Mouse (Mus musculus) CD8-positive naive resting alpha-beta T cell, adult 2 months (primary cell): Measurements from ENCODE around the gene Tbc1d19.

Experiments used
- DNase-seq, 2 experiments: peaks; one replicate each; pipeline ENCODE4 v3.0.0; 2022; ENCODE audit warnings: low read depth in 2 of 2, low spot score in 2 of 2

Tbc1d19 gene

GRCm38 (mm10) chr5:53902757-53903156 is 93.4 kb downstream of the Tbc1d19 start:
- DNase-seq: no peak

- no peak for DNase-seq
Measured at GRCm38 (mm10) chr5:53909201-53909600, 99.8 kb downstream of the Tbc1d19 start.

- DNase-seq: no peak
Measured at GRCm38 (mm10) chr5:53920416-53920815, 111.0 kb downstream of the Tbc1d19 start.

DNA sequence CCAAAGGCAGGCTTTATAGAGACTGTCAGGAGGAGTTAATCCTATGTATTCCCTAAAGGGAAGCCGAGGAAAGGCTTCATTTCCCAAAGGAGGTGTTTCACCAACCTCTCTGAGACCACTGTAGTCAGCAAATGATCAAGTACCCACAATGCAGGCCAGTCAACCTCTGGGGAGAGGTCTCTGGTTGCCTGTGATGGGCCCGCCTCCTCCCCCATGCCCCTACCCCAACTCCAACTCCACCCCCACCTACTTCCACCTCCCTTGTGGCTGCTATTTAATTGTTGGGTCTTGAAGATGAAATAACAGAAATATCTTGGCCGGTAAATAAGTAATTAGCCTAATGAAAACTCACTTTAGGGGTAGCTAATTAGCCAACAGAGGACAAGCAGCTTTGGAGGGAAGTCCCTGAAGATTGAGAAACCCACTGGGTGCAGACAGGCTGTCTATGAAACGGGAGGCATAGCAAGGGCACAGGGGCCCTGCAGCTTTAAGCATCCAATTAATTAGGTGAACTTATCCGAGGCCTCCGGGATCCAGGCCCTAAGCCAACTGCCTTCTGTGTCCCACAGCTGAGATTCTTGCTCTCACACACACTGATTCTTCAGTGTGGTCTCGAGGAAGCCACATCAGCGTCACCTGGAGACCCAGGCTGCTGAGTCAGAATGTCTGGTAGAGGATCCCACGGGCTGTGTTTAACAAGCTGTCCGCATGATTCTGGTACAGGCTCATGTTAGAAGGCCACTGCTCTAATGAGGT is 112.9 kb downstream of the Tbc1d19 start:
- no peak for DNase-seq

DNA sequence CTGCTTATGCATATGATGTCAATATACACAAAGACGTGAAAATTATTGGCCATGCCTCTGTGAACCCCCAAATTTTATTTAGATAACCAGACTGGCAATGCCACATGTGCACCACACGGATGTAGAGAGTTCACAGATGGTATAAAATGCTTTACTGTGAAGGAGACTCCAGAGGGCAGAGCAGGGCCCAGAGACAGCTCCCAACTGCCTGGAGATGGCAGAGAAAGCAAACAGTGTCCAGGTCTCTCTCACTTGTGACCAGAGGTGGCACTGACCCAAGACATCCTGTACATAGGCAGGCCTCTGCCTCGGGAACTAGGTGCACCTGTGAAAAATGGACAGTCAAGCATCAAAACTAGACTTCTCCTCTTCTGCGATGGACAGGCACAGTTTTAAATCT is 114.6 kb downstream of the Tbc1d19 start:
- no peak for DNase-seq

DNA sequence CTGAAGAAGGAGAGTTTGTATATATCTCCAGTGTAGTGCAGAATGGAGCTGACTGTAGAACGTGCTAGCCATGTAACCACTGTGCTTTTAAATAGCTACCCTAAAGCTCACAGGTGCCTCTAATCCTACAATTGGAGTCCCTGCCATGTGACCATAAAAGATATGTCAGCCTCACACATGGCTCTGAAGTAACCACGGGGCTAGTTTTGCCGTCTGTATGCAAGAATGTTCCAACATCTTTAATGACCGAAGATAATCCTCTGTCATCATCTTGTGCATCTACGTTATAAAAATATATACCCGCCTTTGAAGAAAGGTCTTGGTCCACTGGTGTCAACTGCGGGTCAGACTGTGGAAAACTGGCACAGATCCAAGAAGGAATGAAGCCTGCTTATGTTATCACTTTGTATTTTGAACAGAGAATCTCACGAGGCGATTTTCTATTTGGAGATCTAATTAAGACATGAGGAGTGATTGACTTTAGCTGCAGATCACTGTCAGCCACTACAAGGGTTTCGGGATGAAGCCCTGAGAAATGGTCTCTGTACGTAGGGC is 117.0 kb downstream of the Tbc1d19 start:
- no peak for DNase-seq

GRCm38 (mm10) chr5:53927886-53928285 is 118.5 kb downstream of the Tbc1d19 start:
- DNase-seq: no peak

DNA sequence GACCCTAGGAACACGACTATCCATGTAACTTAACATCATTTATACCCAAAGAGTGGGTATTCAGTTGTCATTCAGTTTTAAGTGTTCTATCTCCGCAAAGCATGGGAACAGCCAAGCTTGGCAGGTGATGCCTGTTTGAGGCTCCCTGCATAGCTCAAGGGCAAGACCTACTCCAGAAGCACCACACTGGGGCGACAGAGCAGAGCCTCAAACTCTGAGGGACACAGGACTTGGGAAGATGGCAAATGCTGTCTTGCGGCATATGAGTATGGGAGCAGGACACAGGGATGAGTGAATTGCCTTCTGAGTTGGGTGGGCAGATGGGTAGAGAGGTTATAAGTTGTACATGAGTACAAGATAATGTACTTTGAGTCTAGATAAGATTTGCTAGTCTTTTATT is 119.1 kb downstream of the Tbc1d19 start:
- no peak for DNase-seq

- DNase-seq: no peak
Measured at GRCm38 (mm10) chr5:53929205-53929614, 119.8 kb downstream of the Tbc1d19 start.

DNA sequence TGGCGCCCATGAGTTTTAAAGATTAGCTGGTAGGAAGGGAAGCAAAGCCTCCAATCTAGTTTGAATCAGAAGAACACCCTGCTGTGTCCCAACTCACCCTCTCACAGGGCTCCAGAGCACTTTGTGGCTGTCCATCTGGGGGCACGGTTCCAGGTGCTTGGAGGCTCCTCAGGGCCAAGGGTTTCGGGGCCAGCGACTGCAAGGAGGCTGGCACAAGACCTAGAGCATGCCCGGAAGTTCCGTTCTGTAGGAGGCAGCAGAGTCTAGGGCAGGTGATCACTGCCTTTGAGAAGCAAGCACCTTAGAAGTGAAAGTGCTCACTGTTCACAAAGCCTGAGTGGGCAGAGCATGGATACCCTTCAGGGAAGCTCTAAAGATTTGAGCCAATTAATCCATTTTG is 120.4 kb downstream of the Tbc1d19 start:
- no peak for DNase-seq

- no peak for DNase-seq
Measured at GRCm38 (mm10) chr5:53931011-53931410, 121.6 kb downstream of the Tbc1d19 start.

GRCm38 (mm10) chr5:53933628-53934027 is 124.2 kb downstream of the Tbc1d19 start:
- DNase-seq: no peak

GRCm38 (mm10) chr5:53934040-53934439 is 124.6 kb downstream of the Tbc1d19 start:
- no peak for DNase-seq

DNA sequence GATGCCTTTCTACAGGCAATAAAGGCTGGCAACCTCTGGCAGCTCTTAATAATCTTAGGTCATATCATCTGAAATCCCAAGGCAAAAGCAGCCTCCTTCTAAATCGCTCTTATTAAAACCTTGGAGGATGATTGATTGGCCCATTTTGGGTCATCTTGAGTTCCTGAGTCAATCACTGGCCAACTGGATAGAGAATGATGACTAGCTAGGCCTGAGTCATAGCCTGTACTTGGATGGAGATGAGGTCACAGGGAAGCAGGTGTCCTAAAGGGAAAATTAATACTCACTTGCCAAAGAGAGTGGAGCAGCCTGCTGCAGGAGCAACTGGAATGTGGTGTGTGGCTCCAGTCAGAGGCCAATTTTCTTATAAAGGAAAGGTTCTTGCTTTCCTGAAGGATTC is 125.4 kb downstream of the Tbc1d19 start:
- DNase-seq: no peak

GRCm38 (mm10) chr5:53937187-53937586 is 127.8 kb downstream of the Tbc1d19 start:
- DNase-seq: no peak

- DNase-seq: no peak
Measured at GRCm38 (mm10) chr5:53939026-53939425, 129.6 kb downstream of the Tbc1d19 start.

- no peak for DNase-seq
Measured at GRCm38 (mm10) chr5:53941322-53942024, 132.1 kb downstream of the Tbc1d19 start.

- DNase-seq: no peak
Measured at GRCm38 (mm10) chr5:53942332-53942731, 132.9 kb downstream of the Tbc1d19 start.

DNA sequence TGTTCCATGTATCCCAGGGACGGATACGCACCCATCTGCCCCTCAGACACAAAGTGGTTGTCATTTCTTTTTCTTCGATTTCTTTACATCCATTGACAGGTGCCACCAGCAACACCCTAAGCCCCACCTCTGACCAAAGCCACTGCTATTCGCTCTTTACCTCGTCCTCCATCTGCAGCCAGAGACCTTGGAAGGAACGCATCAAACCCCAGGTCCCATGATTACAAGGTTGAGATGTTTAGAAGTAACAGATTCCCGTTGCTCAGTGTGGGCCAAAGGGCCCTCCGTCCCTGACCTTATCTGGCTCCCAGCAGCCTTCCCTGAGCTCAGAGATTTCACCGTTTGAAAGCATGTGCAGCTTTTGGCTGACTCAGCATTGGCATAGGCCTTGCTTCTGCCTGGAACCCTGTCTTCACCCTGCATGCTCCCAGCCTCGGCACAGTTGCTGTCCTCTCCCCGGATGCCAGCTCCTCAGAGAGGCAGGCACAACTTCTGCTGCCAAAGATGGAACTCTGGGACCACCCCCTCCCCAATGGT is 134.0 kb downstream of the Tbc1d19 start:
- DNase-seq: no peak

GRCm38 (mm10) chr5:53946747-53947146 is 137.3 kb downstream of the Tbc1d19 start:
- no peak for DNase-seq

DNA sequence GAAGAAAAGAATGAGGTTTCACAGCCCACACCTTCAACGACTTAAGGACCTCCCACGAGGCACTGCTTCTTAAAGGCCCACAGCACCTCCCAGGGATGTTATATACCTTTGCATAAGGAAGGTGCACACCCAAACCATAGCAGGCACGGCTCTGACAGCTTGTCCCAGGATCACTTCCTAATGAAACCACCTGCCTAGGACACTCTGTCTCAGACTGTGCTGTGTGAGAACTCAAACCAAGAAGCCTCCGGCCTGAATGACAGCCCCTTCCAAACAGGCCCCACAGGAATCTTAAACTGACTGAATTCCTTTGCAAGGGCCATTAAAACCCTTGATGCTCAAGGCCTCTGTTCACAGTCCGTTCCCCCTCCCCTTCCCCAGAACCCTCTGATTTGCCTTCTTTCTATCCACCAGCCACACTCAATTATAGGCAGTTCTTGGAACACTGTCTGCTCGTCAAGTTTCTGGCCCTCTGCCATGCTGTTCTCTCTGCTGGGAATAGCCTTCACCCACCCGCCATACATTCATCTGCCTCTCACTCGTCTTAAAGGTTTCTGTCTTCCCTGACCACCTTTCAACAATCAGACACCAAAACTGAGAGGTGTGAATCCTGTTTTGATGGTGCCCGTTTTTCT is 138.3 kb downstream of the Tbc1d19 start:
- DNase-seq: no peak
